Mouse (Mus musculus) stomach, postnatal 0 days (tissue): ENCODE measurements at regions not wholly inside any gene's neighbourhood (a gene's known extent, or its start where the extent isn't known, plus 50 kb on each side); places are given as distances from the start of the nearest gene placed in this dataset.
A peak's percentile ranks its signal among the peaks of the same experiment; 100 is the strongest.

Experiments
- ATAC-seq: fragments of 200-750 bp; cut with Nextera tagmentation; 2 replicates; pipeline ENCODE4 v1.8.0; 2017; ENCODE audit not compliant: low FRiP score, low TSS enrichment
- DNase-seq: peaks from one replicate; pipeline ENCODE4 v3.0.0-alpha.2; 2016; ENCODE audit warnings: low spot score
- H3K27ac ChIP-seq: fragments of 300-500 bp; sonication (generic); replicated peaks from 2 replicates; pipeline ENCODE4 v1.5.1; 2014; ENCODE audit warnings: mild to moderate bottlenecking, control low read depth
- H3K27me3 ChIP-seq: fragments of 300-500 bp; sonication (generic); 2 replicates; pipeline ENCODE4 v1.6.1; 2014; ENCODE audit warnings: low read length; ENCODE audit not compliant: control insufficient read depth, insufficient read depth
- H3K36me3 ChIP-seq: fragments of 300-500 bp; sonication (generic); 2 replicates; pipeline ENCODE4 v1.6.1; 2014; ENCODE audit warnings: low read length, mixed read lengths; ENCODE audit not compliant: control insufficient read depth, insufficient read depth
- H3K4me1 ChIP-seq: fragments of 300-500 bp; sonication (generic); replicated peaks from 2 replicates; pipeline ENCODE4 v1.6.1; 2014; ENCODE audit warnings: antibody characterized with exemption; ENCODE audit not compliant: control insufficient read depth, insufficient read depth
- H3K4me2 ChIP-seq: fragments of 300-500 bp; sonication (generic); replicated peaks from 2 replicates; pipeline ENCODE4 v1.6.1; 2014; ENCODE audit warnings: low read depth, mild to moderate bottlenecking, control low read depth, moderate library complexity
- H3K4me3 ChIP-seq: fragments of 300-500 bp; sonication (generic); 2 replicates; pipeline ENCODE4 v1.5.1; 2014; ENCODE audit warnings: low read depth, low read length, control low read depth
- H3K9ac ChIP-seq: fragments of 300-500 bp; sonication (generic); 2 replicates; pipeline ENCODE4 v1.6.1; 2014; ENCODE audit warnings: mild to moderate bottlenecking, low read length, control low read depth, mixed read lengths
- H3K9me3 ChIP-seq: fragments of 300-500 bp; sonication (generic); 2 replicates; pipeline ENCODE4 v1.6.1; 2016; ENCODE audit warnings: low read length; ENCODE audit not compliant: control insufficient read depth
- CTCF ChIP-seq: IDR thresholded peaks from 2 replicates; pipeline ENCODE4 v1.5.1; 2016; ENCODE audit warnings: antibody characterized with exemption, low read depth, mild to moderate bottlenecking, moderate library complexity
- EP300 ChIP-seq: optimal IDR thresholded peaks from 2 replicates; pipeline ENCODE3; 2016; ENCODE audit warnings: antibody characterized with exemption
- WGBS: fragments of 180-500 bp; shearing (Covaris S2); extraction: QIAGEN DNeasy Blood & Tissue Kit; methylation state at CpG from one replicate; pipeline ENCODE4 v1.1.7; 2014; 5-methylcytosine and 5-hydroxymethylcytosine counted together

- Histone ChIP-seq H3K9ac (no peak overlapping the region), H3K36me3 (no peaks in the 10 kb centered on the region), H3K4me1 (0 out of 2 replicates have a peak, but pooled peaks cover 2% of the 10 kb centered on the region), H3K4me2 (no peak overlapping the region), H3K27me3 (no peaks in the 10 kb centered on the region), H3K27ac (peak overlapping the region; percentile 41; the same call in 1 of the 2 replicates), H3K4me3 (no peak overlapping the region), H3K9me3 (no peaks in the 10 kb centered on the region)
- ATAC-seq: peak; percentile 11; the same call in 1 of the 2 replicates
- no peak for TF ChIP-seq CTCF
- TF ChIP-seq EP300: no peak
- WGBS: 68% methylated on average over 9 of the region's 9 CpGs
- no peak for DNase-seq
Observed at GRCm38 (mm10) chr10:21828432-21829061, 53.4 kb upstream of the Sgk1 start.

GRCm38 (mm10) chr10:21829062-21829731 is 52.8 kb upstream of the Sgk1 start:
- Histone ChIP-seq H3K4me3 (no peak overlapping the region), H3K4me1 (0 out of 2 replicates have a peak, but pooled peaks cover 2% of the 10 kb centered on the region), H3K36me3 (no peaks in the 10 kb centered on the region), H3K4me2 (no peak overlapping the region), H3K9ac (no peak overlapping the region), H3K9me3 (no peaks in the 10 kb centered on the region), H3K27me3 (no peaks in the 10 kb centered on the region), H3K27ac (no peak overlapping the region; the same call in 1 of the 2 replicates)
- ATAC-seq: peak; percentile 79
- TF ChIP-seq EP300 (no peak), CTCF (peak; percentile 9; the same call in 1 of the 2 replicates)
- DNase-seq: peak; percentile 51
- 46% methylated on average over 11 of the region's 11 CpGs for WGBS

GRCm38 (mm10) chr10:21831002-21831696 is 50.8 kb upstream of the Sgk1 start:
- Histone ChIP-seq H3K27me3 (no peaks in the 10 kb centered on the region), H3K9ac (no peak overlapping the region), H3K9me3 (no peaks in the 10 kb centered on the region), H3K4me3 (no peak overlapping the region), H3K27ac (no peak overlapping the region), H3K36me3 (no peaks in the 10 kb centered on the region), H3K4me2 (no peak overlapping the region), H3K4me1 (0 out of 2 replicates have a peak, but pooled peaks cover 2% of the 10 kb centered on the region)
- WGBS: 82% methylated on average over 6 of the region's 6 CpGs
- DNase-seq: no peak
- TF ChIP-seq CTCF (0 out of 2 replicates have a peak, but pooled peaks have one; percentile 2), EP300 (no peak)
- ATAC-seq: no peak
